Mouse (Mus musculus) MEL (cell line): Measurements from ENCODE around the gene Cdc42se2. TPM values are rescaled to one million over a fixed set of nuclear protein-coding genes. Genes with fewer than 3 reads are reported as not detected.

Experiments
- DNase-seq: peaks from one replicate; pipeline ENCODE4 v3.0.0; 2011; ENCODE audit warnings: low read depth, low spot score
- H3K27ac ChIP-seq: 2 replicates; pipeline ENCODE4 v1.5.1; 2012; ENCODE audit warnings: low read depth, mild to moderate bottlenecking, control low read depth, low read length, moderate library complexity; ENCODE audit not compliant: control insufficient read depth
- H3K27me3 ChIP-seq, 2 experiments: fragments of 150-350 bp in 1 of 2; sonication (generic) in 1 of 2; 2 replicates each; pipeline ENCODE4 v1.6.1; 2012; ENCODE audit warnings: low read length in 2 of 2, mild to moderate bottlenecking in 2 of 2, improper control_type of control experiment in 1 of 2, moderate library complexity in 1 of 2; ENCODE audit not compliant: insufficient read depth in 2 of 2, control insufficient read depth in 1 of 2
- H3K36me3 ChIP-seq, 2 experiments: 2 replicates each; pipeline ENCODE4 v1.6.1; 2012 to 2014; ENCODE audit warnings: low read length in 2 of 2, improper control_type of control experiment in 1 of 2, inconsistent platforms in 1 of 2, mild to moderate bottlenecking in 1 of 2; ENCODE audit not compliant: insufficient read depth in 2 of 2, control insufficient read depth in 1 of 2
- H3K4me1 ChIP-seq, 2 experiments: fragments of 150-350 bp in 1 of 2; sonication (generic) in 1 of 2; 2 replicates each; pipeline ENCODE4 v1.6.1; 2012; ENCODE audit warnings: low read length in 2 of 2, improper control_type of control experiment in 1 of 2, mild to moderate bottlenecking in 1 of 2; ENCODE audit not compliant: insufficient read depth in 2 of 2, control insufficient read depth in 1 of 2
- H3K4me3 ChIP-seq, 2 experiments: fragments of 150-350 bp in 1 of 2; sonication (generic) in 1 of 2; 2 replicates each; pipeline ENCODE4 v1.5.1; 2012; ENCODE audit warnings: low read depth in 2 of 2, low read length in 2 of 2, mild to moderate bottlenecking in 2 of 2, moderate library complexity in 2 of 2, control low read depth in 1 of 2, improper control_type of control experiment in 1 of 2; ENCODE audit not compliant: control insufficient read depth in 1 of 2, insufficient read depth in 1 of 2
- H3K79me2 ChIP-seq: 2 replicates; pipeline ENCODE4 v1.6.1; 2012; ENCODE audit warnings: mild to moderate bottlenecking, low read length, moderate library complexity; ENCODE audit not compliant: control insufficient read depth, poor library complexity, insufficient read depth
- H3K9ac ChIP-seq: 2 replicates; pipeline ENCODE4 v1.6.1; 2012; ENCODE audit warnings: low read depth, mild to moderate bottlenecking, control low read depth, low read length, moderate library complexity; ENCODE audit not compliant: control insufficient read depth, poor library complexity, severe bottlenecking
- H3K9me3 ChIP-seq: fragments of 150-350 bp; sonication (generic); replicated peaks from 2 replicates; pipeline ENCODE4 v1.6.1; 2012; ENCODE audit warnings: mild to moderate bottlenecking, low read length, improper control_type of control experiment, moderate library complexity; ENCODE audit not compliant: insufficient read depth
- CHD1 ChIP-seq: IDR thresholded peaks from 2 replicates; pipeline ENCODE4 v1.6.1; 2012; ENCODE audit warnings: low read depth, mild to moderate bottlenecking, inconsistent platforms, low read length, improper control_type of control experiment
- CHD2 ChIP-seq: IDR thresholded peaks from 2 replicates; pipeline ENCODE4 v1.6.1; 2011; ENCODE audit warnings: low read length, improper control_type of control experiment
- EP300 ChIP-seq, 2 experiments: IDR thresholded peaks; 2 replicates each; pipeline ENCODE4 v1.6.1; 2011; ENCODE audit warnings: improper control_type of control experiment in 2 of 2, low read length in 2 of 2, low read depth in 1 of 2, mild to moderate bottlenecking in 1 of 2
- ETS1 ChIP-seq: IDR thresholded peaks from 2 replicates; pipeline ENCODE4 v1.6.1; 2012; ENCODE audit warnings: low read depth, mild to moderate bottlenecking, inconsistent platforms, low read length, improper control_type of control experiment, moderate library complexity
- GATA1 ChIP-seq: IDR thresholded peaks from 2 replicates; pipeline ENCODE4 v1.6.1; 2011; ENCODE audit warnings: low read depth, low read length, improper control_type of control experiment
- HCFC1 ChIP-seq: IDR thresholded peaks from 2 replicates; pipeline ENCODE4 v1.6.1; 2012; ENCODE audit warnings: low read depth, mild to moderate bottlenecking, inconsistent platforms, low read length, improper control_type of control experiment, moderate library complexity
- KAT2A ChIP-seq: conservative IDR thresholded peaks from 2 replicates; pipeline ENCODE4 v1.6.1; 2012; ENCODE audit warnings: low read depth, low read length, improper control_type of control experiment, inconsistent platforms
- MAZ ChIP-seq: IDR thresholded peaks from 2 replicates; pipeline ENCODE4 v1.6.1; 2012; ENCODE audit warnings: low read depth, mild to moderate bottlenecking, inconsistent platforms, low read length, improper control_type of control experiment
- MEF2A ChIP-seq: IDR thresholded peaks from 2 replicates; pipeline ENCODE4 v1.6.1; 2014; ENCODE audit warnings: low read depth, mild to moderate bottlenecking, inconsistent platforms, low read length, improper control_type of control experiment; ENCODE audit not compliant: poor library complexity, insufficient replicate concordance, severe bottlenecking; ENCODE audit errors: extremely low read depth
- MYB ChIP-seq: IDR thresholded peaks from 2 replicates; pipeline ENCODE4 v1.6.1; 2011; ENCODE audit warnings: mild to moderate bottlenecking, low read depth, low read length, improper control_type of control experiment
- MYC ChIP-seq: IDR thresholded peaks from 2 replicates; pipeline ENCODE4 v1.6.1; 2011; ENCODE audit warnings: low read depth, mild to moderate bottlenecking, low read length, improper control_type of control experiment, moderate library complexity
- POLR2AphosphoS2 ChIP-seq: IDR thresholded peaks from 2 replicates; pipeline ENCODE4 v1.6.1; 2011; ENCODE audit warnings: low read length, improper control_type of control experiment
- RAD21 ChIP-seq: IDR thresholded peaks from 2 replicates; pipeline ENCODE4 v1.6.1; 2011; ENCODE audit warnings: mild to moderate bottlenecking, low read depth, low read length, improper control_type of control experiment
- SIN3A ChIP-seq: IDR thresholded peaks from 2 replicates; pipeline ENCODE4 v1.6.1; 2012; ENCODE audit warnings: low read length, improper control_type of control experiment, inconsistent platforms
- TCF12 ChIP-seq: IDR thresholded peaks from 2 replicates; pipeline ENCODE4 v1.6.1; 2014; ENCODE audit warnings: low read depth, mild to moderate bottlenecking, inconsistent platforms, low read length, improper control_type of control experiment, moderate library complexity
- USF2 ChIP-seq, 2 experiments: IDR thresholded peaks; 2 replicates each; pipeline ENCODE4 v1.6.1; 2011 to 2012; ENCODE audit warnings: improper control_type of control experiment in 2 of 2, low read length in 2 of 2, borderline replicate concordance in 1 of 2, inconsistent platforms in 1 of 2, low read depth in 1 of 2, mild to moderate bottlenecking in 1 of 2; ENCODE audit not compliant: insufficient read depth in 1 of 2
- polyA plus RNA-seq, 2 experiments: library from polyadenylated mRNA; stranded (reverse) in 1 of 2; unstranded in 1 of 2; fragments of >175 nt in 1 of 2; fragments of >200 nt in 1 of 2; gene quantifications; 2 replicates each; pipeline versions ENCODE4 v1.2.1 to v1.2.4; 2012; ENCODE audit warnings: low replicate concordance in 2 of 2, low read depth in 1 of 2; ENCODE audit not compliant: insufficient read length in 2 of 2, insufficient read depth in 1 of 2, missing spikeins in 1 of 2
- total RNA-seq: library from RNA; depleted of rRNA; stranded (reverse); fragments of 300-350 nt; gene quantifications from 2 replicates; pipeline ENCODE4 v1.2.3, GENCODE M21; 2012

Gene Cdc42se2
- total and polyA plus RNA-seq, 3 experiments: 30.1 to 47.4 (median 33.4) TPM

DNA sequence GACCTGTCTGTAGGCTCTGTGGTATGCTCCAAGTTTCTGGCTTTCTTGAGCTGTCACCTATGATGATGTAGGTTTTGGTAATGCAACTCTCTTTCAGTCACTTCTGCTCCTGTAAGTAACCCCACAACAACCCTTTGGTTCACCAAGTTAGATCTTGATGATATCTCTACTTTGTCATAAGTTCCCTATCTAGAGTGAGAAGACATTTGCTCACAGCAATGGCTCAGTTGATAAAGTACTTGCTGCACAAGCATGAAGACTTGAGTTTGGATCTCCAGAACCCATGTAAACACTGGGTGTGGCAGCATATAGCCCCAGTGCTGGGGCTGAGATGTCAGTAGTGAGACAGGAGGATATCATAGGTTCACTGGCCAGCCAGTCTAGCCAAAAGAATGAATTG, 28.2 kb upstream of the Cdc42se2 start:
- DNase-seq: peak; percentile 40
- Histone ChIP-seq H3K27me3 (no peaks in the 10 kb centered on the region), H3K4me3 (no peak overlapping the region), H3K9me3 (no peaks in the 10 kb centered on the region), H3K9ac (no peak overlapping the region), H3K79me2 (no peaks in the 10 kb centered on the region), H3K36me3 (no peaks in the 10 kb centered on the region), H3K4me1 (0 out of 4 replicates have a peak, but pooled peaks cover 0 to 3% of the 10 kb centered on the region in 2 experiments), H3K27ac (no peak overlapping the region)
- peak; percentile 12; the same call in 1 of the 2 replicates for TF ChIP-seq ETS1
- peak in 1 of 2 experiments; percentile 13; a peak in 2 of 4 replicates for TF ChIP-seq EP300 (IDR thresholded peaks at IDR 0.05; ENCODE audit: low read depth in 1 of 2, low read length in 2 of 2)
- no peak for TF ChIP-seq POLR2AphosphoS2
- 0 out of 2 replicates have a peak, but pooled peaks have one; percentile 4 for TF ChIP-seq MEF2A
- peak; percentile 56 for TF ChIP-seq TCF12
- TF ChIP-seq GATA1: peak; percentile 54

DNA sequence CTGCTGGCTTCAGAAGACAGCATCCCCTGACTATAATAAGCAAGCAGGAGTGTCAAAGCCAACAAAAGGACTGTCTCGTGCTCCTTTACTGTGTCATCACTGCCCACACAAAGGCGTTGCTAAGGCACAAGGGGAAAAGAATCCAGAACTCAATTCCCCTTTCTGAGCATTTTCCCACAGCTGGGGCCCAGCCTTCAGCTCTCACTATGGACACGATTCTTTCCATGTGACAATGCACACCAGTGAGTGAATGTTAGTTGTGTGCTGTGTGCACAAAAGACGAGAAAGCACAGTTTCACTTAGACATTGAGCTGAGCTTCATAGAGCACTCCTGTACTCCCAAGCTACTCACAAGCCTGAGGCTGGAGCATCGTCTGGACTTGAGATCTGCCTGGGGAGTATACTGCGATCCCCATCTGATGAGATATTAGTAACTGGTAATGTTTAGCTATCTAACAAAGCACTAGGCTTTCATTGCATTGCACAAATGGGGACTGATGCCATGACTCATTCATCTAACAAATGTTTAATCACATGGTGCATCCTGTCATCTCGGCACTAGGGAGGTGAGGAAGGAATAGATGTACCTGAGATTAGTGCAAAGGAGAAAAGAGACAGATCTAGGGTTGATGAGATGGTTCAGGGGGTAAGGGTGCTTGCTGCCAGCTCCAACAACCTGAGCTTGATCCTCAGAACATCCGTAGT, 25.5 kb upstream of the Cdc42se2 start:
- no peaks in the 10 kb centered on the region for H3K27me3 ChIP-seq
- no peak for DNase-seq
- H3K79me2 ChIP-seq: no peaks in the 10 kb centered on the region
- H3K9me3 ChIP-seq: no peaks in the 10 kb centered on the region
- no peak overlapping the region for H3K9ac ChIP-seq
- TF ChIP-seq MYB (no peak), CHD1 (no peak), MYC (no peak), SIN3A (no peak), KAT2A (no peak), MAZ (no peak), HCFC1 (no peak), CHD2 (no peak), RAD21 (no peak), POLR2AphosphoS2 (no peak), USF2 (IDR thresholded peaks at IDR 0.05; ENCODE audit: borderline replicate concordance in 1 of 2, insufficient read depth in 1 of 2, low read depth in 1 of 2, low read length in 2 of 2) (no peak)
- peaks cover 0 to 2% of the 10 kb centered on the region in 2 experiments; a peak in 1 of 4 replicates for H3K36me3 ChIP-seq
- peaks cover under 1 to 7% of the 10 kb centered on the region in 2 experiments; a peak in 2 of 4 replicates for H3K4me1 ChIP-seq
- H3K27ac ChIP-seq: no peak overlapping the region
- H3K4me3 ChIP-seq: no peak overlapping the region
